In genomic region chr17:8562886-8563280, GRCm38 (mm10) we compare ENCODE assay signal across 42 mouse cellular contexts. TPM values are rescaled to one million over a fixed set of nuclear protein-coding genes. Genes with fewer than 3 reads are reported as not detected.
DNase-seq lines count a peak whose midpoint lies in the region; ATAC-seq lines count a peak whose summit lies in the region.
"Had no signal": no experiment of that assay in that cellular context is flagged by ENCODE, and none has a peak within 500 bp of the region (broad histone marks: within the 10 kb centered on the region; RNA-seq: fewer than 3 reads in every experiment).

No protein-coding gene starts in this region.

- no peaks in the 10 kb centered on the region for H3K9me3 ChIP-seq in embryonic facial prominence, embryonic 10.5 days
- H3K9me3 ChIP-seq in hindbrain, embryonic 14.5 days (ENCODE audit: control insufficient read depth, low read length): no peaks in the 10 kb centered on the region
- H3K9me3 ChIP-seq: heart, embryonic 15.5 days; hindbrain, embryonic 13.5 days; liver, embryonic 12.5 days; neural tube, embryonic 13.5 days; stomach, embryonic 15.5 days had no signal

- H3K27ac ChIP-seq in embryonic facial prominence, embryonic 10.5 days (replicated peaks): no peak overlapping the region
- H3K27ac ChIP-seq in hindbrain, embryonic 14.5 days: no peak overlapping the region
- H3K27ac ChIP-seq: heart, embryonic 15.5 days; hindbrain, embryonic 13.5 days; liver, embryonic 12.5 days; neural tube, embryonic 13.5 days; stomach, embryonic 15.5 days had no signal

- H3K4me3 ChIP-seq in embryonic facial prominence, embryonic 10.5 days: no peak overlapping the region
- no peak overlapping the region for H3K4me3 ChIP-seq in hindbrain, embryonic 14.5 days (replicated peaks; ENCODE audit: low read length)
- H3K4me3 ChIP-seq: erythroblast, embryonic 14.5 days; heart, embryonic 15.5 days; hindbrain, embryonic 13.5 days; liver, embryonic 12.5 days; neural tube, embryonic 13.5 days; stomach, embryonic 15.5 days had no signal

- no peaks in the 10 kb centered on the region for H3K27me3 ChIP-seq in embryonic facial prominence, embryonic 10.5 days (replicated peaks; ENCODE audit: low read depth, poor library complexity, severe bottlenecking)
- H3K27me3 ChIP-seq in hindbrain, embryonic 14.5 days (ENCODE audit: control insufficient read depth, insufficient read depth, low read length): no peaks in the 10 kb centered on the region
- H3K27me3 ChIP-seq: heart, embryonic 15.5 days; hindbrain, embryonic 13.5 days; neural tube, embryonic 13.5 days; stomach, embryonic 15.5 days had no signal

- no peak for ATAC-seq in hindbrain, embryonic 14.5 days (ENCODE audit: low FRiP score)
- ATAC-seq: forebrain, postnatal 0 days; intestine, postnatal 0 days; liver, embryonic 12.5 days; liver, postnatal 0 days; midbrain, embryonic 16.5 days; Patski had no signal

- intact Hi-C loops in left cerebral cortex, postnatal 10 days (cut with DNase I): no loop called here

- no peaks in the 10 kb centered on the region for H3K36me3 ChIP-seq in embryonic facial prominence, embryonic 10.5 days (replicated peaks)
- no peaks in the 10 kb centered on the region for H3K36me3 ChIP-seq in hindbrain, embryonic 14.5 days (replicated peaks; ENCODE audit: control insufficient read depth, insufficient read depth)
- H3K36me3 ChIP-seq: G1E; heart, embryonic 15.5 days; hindbrain, embryonic 13.5 days; liver, embryonic 12.5 days; neural tube, embryonic 13.5 days; stomach, embryonic 15.5 days had no signal

- H3K4me1 ChIP-seq in embryonic facial prominence, embryonic 10.5 days: peaks cover 5% of the 10 kb centered on the region; the same call in 1 of the 2 replicates
- H3K4me1 ChIP-seq in hindbrain, embryonic 14.5 days (replicated peaks; ENCODE audit: control insufficient read depth, insufficient read depth, low read length): no peaks in the 10 kb centered on the region
- H3K4me1 ChIP-seq: heart, embryonic 15.5 days; hindbrain, embryonic 13.5 days; liver, embryonic 12.5 days; neural tube, embryonic 13.5 days; stomach, embryonic 15.5 days had no signal

- peak; percentile 7 for DNase-seq in CD4-positive, CD25-positive, alpha-beta regulatory T cell, adult 2 months (ENCODE audit: low read depth, low spot score)
- DNase-seq in T-cell, adult 2 months (ENCODE audit: low spot score): peak; percentile 46
- DNase-seq in thymus, postnatal 0 days (ENCODE audit: low spot score): peak; percentile 83
- peak; percentile 37 for DNase-seq in thymus, postnatal 4 days
- DNase-seq in left cerebral cortex, postnatal 10 days (ENCODE audit: extremely low spot score in 1 of 2, low spot score in 2 of 2): no peak
- no peak for DNase-seq in embryonic facial prominence, embryonic 10.5 days (ENCODE audit: low spot score)
- no peak for DNase-seq in hindbrain, embryonic 14.5 days (ENCODE audit: low spot score)
- DNase-seq: cerebellum, adult 18-20 months; cerebellum, postnatal 10 days; forebrain, postnatal 0 days; gastrocnemius, postnatal 10 days; kidney, adult 9 months; kidney, postnatal 25 days; left cerebral cortex, postnatal 4 days; liver, postnatal 0 days; lung, postnatal 36 days; right cerebral cortex, postnatal 14 days had no signal

- 67% methylated on average over 1 of the region's 1 CpGs for WGBS in embryonic facial prominence, embryonic 10.5 days
- 91% methylated on average over 1 of the region's 1 CpGs for WGBS in hindbrain, embryonic 14.5 days

- H3K4me2 ChIP-seq in hindbrain, embryonic 14.5 days (replicated peaks): no peak overlapping the region
- H3K4me2 ChIP-seq: heart, embryonic 15.5 days; hindbrain, embryonic 13.5 days; liver, embryonic 12.5 days; midbrain, embryonic 11.5 days; neural tube, embryonic 13.5 days; stomach, embryonic 15.5 days had no signal

- no peak overlapping the region for H3K9ac ChIP-seq in hindbrain, embryonic 14.5 days
- H3K9ac ChIP-seq: forebrain, postnatal 0 days; heart, embryonic 15.5 days; hindbrain, embryonic 13.5 days; liver, embryonic 12.5 days; liver, postnatal 0 days; neural tube, embryonic 13.5 days; stomach, embryonic 15.5 days had no signal

RNA-seq across cellular contexts. Expression of gene Gm17087, which starts 3.9 kb away (rescaled TPM):
- not detected in 2 replicates for polyA plus RNA-seq in thymus, postnatal 0 days (2015; fragmentation: Nextera tagmentation; extraction: Ambion mirVana)
- total RNA-seq in left cerebral cortex, postnatal 10 days (2021): not detected
- not detected in 2 replicates for polyA plus RNA-seq in embryonic facial prominence, embryonic 10.5 days (2016; fragmentation: Nextera tagmentation; extraction: Ambion mirVana)
- polyA plus RNA-seq in hindbrain, embryonic 14.5 days (2014; fragmentation: Nextera tagmentation; extraction: Ambion mirVana): not detected in 2 replicates
- total RNA-seq: adrenal gland, adult 2 months; adrenal gland, postnatal 36 days; common myeloid progenitor, adult 5-6 weeks; forebrain, postnatal 0 days; G1E; gastrocnemius, postnatal 10 days; granulocyte monocyte progenitor cell, adult 5-6 weeks; heart, postnatal 25 days; layer of hippocampus, adult 8-10 months; layer of hippocampus, postnatal 25 days; left cerebral cortex, adult 8-10 months; left cerebral cortex, postnatal 4 days had no signal
- polyA plus RNA-seq: adrenal gland, adult 2 months; brain, embryonic 14.5 days; embryonic facial prominence, embryonic 14.5 days; erythroblast, embryonic 14.5 days; forebrain, embryonic 11.5 days; forebrain, postnatal 0 days; G1E; heart, embryonic 15.5 days; hindbrain, embryonic 13.5 days; intestine, postnatal 0 days; limb, embryonic 14.5 days; liver, embryonic 12.5 days; liver, postnatal 0 days; lung, embryonic 16.5 days; midbrain, embryonic 11.5 days; midbrain, embryonic 16.5 days; neural tube, embryonic 13.5 days; small intestine, adult 2 months had no signal

RNA-seq across cellular contexts. Expression of gene Pde10a, which starts 37.7 kb away (rescaled TPM):
- polyA plus RNA-seq in thymus, postnatal 0 days (2015; fragmentation: Nextera tagmentation; extraction: Ambion mirVana): 3.1 and 3.3 TPM in 2 replicates
- 10 to 100 TPM; 59.0 to 83.7 TPM for total RNA-seq in left cerebral cortex, postnatal 10 days (2021)
- 2.2 and 3.0 TPM in 2 replicates for polyA plus RNA-seq in embryonic facial prominence, embryonic 10.5 days (2016; fragmentation: Nextera tagmentation; extraction: Ambion mirVana)
- 14.7 and 15.8 TPM in 2 replicates for polyA plus RNA-seq in hindbrain, embryonic 14.5 days (2014; fragmentation: Nextera tagmentation; extraction: Ambion mirVana)
- polyA plus RNA-seq: erythroblast, embryonic 14.5 days; G1E had no signal

Comparison
In these comparisons a context has a peak if more than half of its experiments do, and no peak if none do; other contexts are left out.
1. DNase-seq: peak in CD4-positive, CD25-positive, alpha-beta regulatory T cell, adult 2 months (single experiment), T-cell, adult 2 months (single experiment), thymus, postnatal 0 days (single experiment) and thymus, postnatal 4 days (single experiment); none in left cerebral cortex, postnatal 10 days (0 of 2), embryonic facial prominence, embryonic 10.5 days (single experiment) and hindbrain, embryonic 14.5 days (single experiment).